Mouse (Mus musculus) neural tube, embryonic 11.5 days (tissue): ENCODE data around the gene Rasgef1b. TPM values are rescaled to one million over a fixed set of nuclear protein-coding genes. Genes with fewer than 3 reads are reported as not detected.

Source experiments
- ATAC-seq: fragments of 200-750 bp; cut with Nextera tagmentation; 2 replicates; pipeline ENCODE4 v1.8.0; 2017; ENCODE audit warnings: moderate number of reproducible peaks, mild to moderate bottlenecking, moderate TSS enrichment, moderate library complexity; ENCODE audit not compliant: insufficient read depth, low FRiP score, low TSS enrichment
- DNase-seq: peaks from one replicate; pipeline ENCODE4 v3.0.0-alpha.2; 2015; ENCODE audit warnings: low spot score
- H3K27ac ChIP-seq: fragments of 300-500 bp; sonication (generic); 2 replicates; pipeline ENCODE4 v1.5.1; 2014; ENCODE audit warnings: low read depth, mild to moderate bottlenecking, low read length
- H3K27me3 ChIP-seq: fragments of 300-500 bp; sonication (generic); 2 replicates; pipeline ENCODE4 v1.6.1; 2014; ENCODE audit warnings: mild to moderate bottlenecking, low read length, mixed read lengths; ENCODE audit not compliant: control insufficient read depth, insufficient read depth
- H3K36me3 ChIP-seq: fragments of 300-500 bp; sonication (generic); 2 replicates; pipeline ENCODE4 v1.6.1; 2014; ENCODE audit warnings: mild to moderate bottlenecking, low read length, moderate library complexity, mixed read lengths; ENCODE audit not compliant: control insufficient read depth, insufficient read depth
- H3K4me1 ChIP-seq: fragments of 300-500 bp; sonication (generic); 2 replicates; pipeline ENCODE4 v1.6.1; 2014; ENCODE audit warnings: low read length, mixed read lengths; ENCODE audit not compliant: control insufficient read depth, insufficient read depth
- H3K4me2 ChIP-seq: fragments of 300-500 bp; sonication (generic); 2 replicates; pipeline ENCODE4 v1.6.1; 2014; ENCODE audit warnings: low read depth, mild to moderate bottlenecking, moderate library complexity
- H3K4me3 ChIP-seq: fragments of 300-500 bp; sonication (generic); 2 replicates; pipeline ENCODE4 v1.5.1; 2014; ENCODE audit warnings: low read depth, low read length
- H3K9ac ChIP-seq: fragments of 300-500 bp; sonication (generic); 2 replicates; pipeline ENCODE4 v1.6.1; 2014; ENCODE audit warnings: mild to moderate bottlenecking, low read length
- H3K9me3 ChIP-seq: fragments of 300-500 bp; sonication (generic); 2 replicates; pipeline ENCODE4 v1.6.1; 2016; ENCODE audit warnings: low read length; ENCODE audit not compliant: control insufficient read depth
- WGBS: fragments of 180-500 bp; shearing (Covaris S2); extraction: QIAGEN DNeasy Blood & Tissue Kit; methylation state at CpG from one replicate; pipeline ENCODE4 v1.1.7; 2014; 5-methylcytosine and 5-hydroxymethylcytosine counted together
- polyA plus RNA-seq: library from polyadenylated mRNA; unstranded; fragments of >200 nt; fragmentation: Nextera tagmentation; extraction: Ambion mirVana; gene quantifications from 2 replicates; pipeline ENCODE4 v1.2.1, GENCODE M21; 2014

Gene Rasgef1b
- polyA plus RNA-seq, 1 experiment from 2014 or later, result 20.7 TPM

DNA sequence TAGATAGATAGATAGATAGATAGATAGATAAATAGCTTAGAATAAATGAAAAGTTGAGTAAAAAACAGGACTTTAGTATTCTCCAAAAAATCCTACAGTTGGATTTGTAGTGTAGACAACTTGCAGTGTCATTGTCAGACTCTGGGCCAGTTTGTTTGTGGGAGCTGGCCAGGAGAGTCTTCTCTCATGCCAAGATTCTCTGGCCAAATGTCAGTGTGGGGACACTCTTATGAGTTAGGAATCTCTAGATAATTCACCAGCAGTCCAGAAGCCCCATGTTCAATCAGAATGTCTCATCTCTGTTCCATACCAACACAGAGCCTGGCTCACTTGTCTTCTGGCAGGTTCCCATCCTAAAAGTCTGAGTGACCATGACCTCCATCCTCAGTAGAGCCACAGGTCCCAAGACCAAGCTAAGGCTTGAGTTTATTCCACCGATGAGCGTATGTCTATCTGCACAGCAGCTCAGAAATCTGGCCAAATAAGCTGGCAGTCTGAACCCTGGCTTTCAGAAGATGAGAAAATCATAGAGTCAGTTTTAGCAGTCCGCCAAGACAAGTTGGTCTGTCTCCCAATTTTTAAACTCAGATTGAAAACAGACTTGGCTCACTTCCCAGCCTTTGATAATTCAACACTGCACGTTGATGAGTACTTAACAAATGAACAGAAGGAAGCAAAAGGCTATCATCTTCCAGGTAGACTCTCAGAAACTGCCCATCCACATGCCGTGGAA, 143.5 kb downstream of the Rasgef1b start:
- WGBS, result 93% methylated on average over 5 of the region's 5 CpGs
- Histone ChIP-seq H3K4me3 (no peak overlapping the region), H3K4me2 (no peak overlapping the region), H3K4me1 (no peaks in the 10 kb centered on the region), H3K27ac (no peak overlapping the region), H3K9ac (no peak overlapping the region), H3K36me3 (no peaks in the 10 kb centered on the region), H3K9me3 (no peaks in the 10 kb centered on the region), H3K27me3 (no peaks in the 10 kb centered on the region)
- DNase-seq (no peak), ATAC-seq (no peak)

DNA sequence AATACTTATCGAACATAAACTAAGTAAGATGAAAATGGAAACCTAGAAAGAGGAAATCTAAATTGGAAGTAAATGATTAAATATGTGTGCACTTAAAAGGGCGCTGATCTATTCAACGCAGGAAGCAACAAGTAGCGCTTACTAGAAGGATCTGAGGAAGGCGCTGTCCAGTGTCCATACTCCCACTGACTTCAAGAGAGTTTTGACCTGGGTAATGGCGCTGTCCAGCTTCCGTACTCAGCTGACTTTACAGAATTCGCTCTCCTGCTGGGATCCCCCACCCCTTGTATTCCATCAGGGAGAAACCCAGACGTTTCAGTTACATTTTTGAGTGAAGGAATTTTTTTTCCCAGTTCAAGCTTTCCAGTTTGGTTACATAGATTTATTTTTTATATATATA, 144.6 kb downstream of the Rasgef1b start:
- DNase-seq, result no peak
- no peak for ATAC-seq
- Histone ChIP-seq H3K9me3 (no peaks in the 10 kb centered on the region), H3K27ac (no peak overlapping the region), H3K4me3 (no peak overlapping the region), H3K4me2 (no peak overlapping the region), H3K27me3 (no peaks in the 10 kb centered on the region), H3K9ac (no peak overlapping the region), H3K36me3 (no peaks in the 10 kb centered on the region), H3K4me1 (no peaks in the 10 kb centered on the region)
- 87% methylated on average over 9 of the region's 9 CpGs for WGBS

DNA sequence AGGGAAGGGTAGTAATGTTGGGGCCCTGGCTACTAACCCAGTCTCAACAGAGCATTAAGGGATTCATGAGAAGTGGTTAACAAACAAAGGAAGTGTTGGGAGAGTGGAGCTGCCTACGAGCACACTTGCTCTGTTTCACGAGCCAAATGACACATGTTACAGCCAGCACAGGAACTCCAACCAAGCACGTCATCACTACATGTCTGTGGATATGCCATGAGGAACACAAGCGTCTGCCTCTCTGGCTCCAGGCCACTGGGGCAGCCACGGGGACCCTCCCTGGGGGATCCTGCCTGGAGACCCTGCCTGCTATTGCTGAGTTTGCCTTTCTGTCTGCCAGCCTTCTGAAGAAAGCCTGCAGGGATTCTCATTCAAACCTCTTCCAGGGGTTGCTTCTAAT, 146.8 kb downstream of the Rasgef1b start:
- no peaks in the 10 kb centered on the region for H3K36me3 ChIP-seq
- WGBS, result 50% methylated on average over 5 of the region's 5 CpGs
- H3K27me3 ChIP-seq, result no peaks in the 10 kb centered on the region
- no peaks in the 10 kb centered on the region for H3K4me1 ChIP-seq
- H3K4me2 ChIP-seq, result no peak overlapping the region
- no peaks in the 10 kb centered on the region for H3K9me3 ChIP-seq
- ATAC-seq (no peak), DNase-seq (no peak)
- no peak overlapping the region for H3K4me3 ChIP-seq
- H3K27ac ChIP-seq, result no peak overlapping the region
- no peak overlapping the region for H3K9ac ChIP-seq

- Histone ChIP-seq H3K36me3 (no peaks in the 10 kb centered on the region), H3K27ac (no peak overlapping the region), H3K27me3 (no peaks in the 10 kb centered on the region), H3K9ac (no peak overlapping the region), H3K4me3 (no peak overlapping the region), H3K9me3 (no peaks in the 10 kb centered on the region), H3K4me2 (no peak overlapping the region), H3K4me1 (no peaks in the 10 kb centered on the region)
- 7% methylated on average over 4 of the region's 4 CpGs for WGBS
- ATAC-seq, result no peak
- DNase-seq, result peak; percentile 61
Observed at GRCm38 (mm10) chr5:99578692-99579091, 150.2 kb downstream of the Rasgef1b start.

DNA sequence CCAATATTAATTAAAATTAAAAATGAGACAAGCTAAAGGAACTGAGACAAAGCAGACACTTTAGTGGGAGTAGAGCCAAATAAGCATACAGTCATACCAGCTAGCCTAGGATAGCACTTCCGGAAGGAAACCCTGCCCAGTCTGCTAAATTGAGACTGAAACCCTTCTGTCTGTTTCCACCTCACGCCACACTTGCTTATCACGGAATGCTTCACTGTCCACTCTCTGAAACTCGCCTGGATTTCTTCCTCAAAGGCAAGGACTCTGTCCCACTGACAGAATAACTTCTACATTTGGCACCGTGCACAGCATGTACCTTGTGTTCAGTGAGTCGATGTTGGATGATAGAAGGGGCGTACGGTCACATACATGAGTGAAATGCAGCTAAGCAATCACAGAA, 153.0 kb downstream of the Rasgef1b start:
- WGBS, result 91% methylated on average over 8 of the region's 8 CpGs
- Histone ChIP-seq H3K9ac (no peak overlapping the region), H3K9me3 (no peaks in the 10 kb centered on the region), H3K36me3 (no peaks in the 10 kb centered on the region), H3K27me3 (no peaks in the 10 kb centered on the region), H3K4me2 (no peak overlapping the region), H3K27ac (no peak overlapping the region), H3K4me1 (no peaks in the 10 kb centered on the region), H3K4me3 (no peak overlapping the region)
- DNase-seq (no peak), ATAC-seq (no peak)

DNA sequence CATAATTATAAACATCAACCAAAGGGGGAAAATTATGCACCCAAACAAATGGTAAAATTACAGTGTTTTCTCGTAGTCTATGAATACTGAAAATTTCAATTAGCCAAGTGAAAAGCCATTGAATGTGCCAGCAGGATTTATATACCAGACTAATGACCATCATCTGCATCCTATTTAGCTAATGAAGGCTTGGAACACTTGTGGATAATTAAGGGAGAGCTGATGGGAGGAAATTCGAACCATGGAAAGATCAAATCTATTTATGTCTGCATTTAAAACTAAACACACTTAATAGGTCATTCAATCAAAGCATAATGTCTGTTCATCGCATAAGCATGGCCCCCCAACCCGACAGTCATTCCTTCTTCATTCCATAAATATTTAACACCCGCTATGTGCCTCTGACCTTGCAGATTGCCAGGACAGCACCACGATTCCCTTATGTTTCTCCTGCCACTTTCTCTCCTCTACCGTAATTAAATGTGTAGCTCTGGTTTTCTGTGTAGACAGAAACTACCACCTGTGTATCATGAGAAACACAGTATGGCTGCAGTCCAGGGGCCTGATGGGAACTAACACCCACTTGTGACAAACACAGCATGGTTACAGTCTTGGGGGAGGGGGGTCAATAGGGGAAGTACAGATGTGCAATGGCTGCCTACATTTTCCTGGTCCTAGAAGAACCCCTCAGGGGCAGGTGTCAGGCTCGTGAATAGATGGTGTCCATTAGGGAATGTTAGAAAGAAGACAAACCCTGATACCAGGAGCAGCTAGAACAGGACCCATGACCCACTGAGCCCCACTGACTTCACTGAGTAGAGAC, 164.2 kb downstream of the Rasgef1b start:
- 70% methylated on average over 8 of the region's 8 CpGs for WGBS

DNA sequence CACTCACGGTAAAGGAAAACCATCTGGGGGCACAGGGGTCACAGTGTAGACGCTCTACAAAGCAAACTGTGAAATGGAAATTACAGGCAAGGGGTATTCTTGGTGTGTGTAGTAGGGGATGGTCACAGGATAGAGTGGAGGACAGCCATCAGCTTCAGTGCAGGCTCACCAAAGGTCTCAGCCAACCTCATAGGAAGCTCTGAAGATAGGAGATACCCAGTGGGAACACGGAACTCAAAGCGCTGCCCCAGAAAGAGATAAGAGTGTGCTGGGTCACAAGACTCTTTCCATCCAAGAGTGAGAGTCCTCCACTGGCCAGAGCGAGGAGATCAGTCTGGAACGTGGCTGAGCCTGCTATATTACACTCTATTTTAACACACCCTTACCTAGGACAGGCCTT, 166.8 kb downstream of the Rasgef1b start:
- no peaks in the 10 kb centered on the region for H3K9me3 ChIP-seq
- H3K27ac ChIP-seq, result no peak overlapping the region
- H3K4me3 ChIP-seq, result no peak overlapping the region
- no peak overlapping the region for H3K9ac ChIP-seq
- no peak for ATAC-seq
- no peaks in the 10 kb centered on the region for H3K36me3 ChIP-seq
- no peak for DNase-seq
- H3K4me1 ChIP-seq, result 0 out of 2 replicates have a peak, but pooled peaks cover 3% of the 10 kb centered on the region
- 68% methylated on average over 6 of the region's 6 CpGs for WGBS
- no peak overlapping the region for H3K4me2 ChIP-seq
- H3K27me3 ChIP-seq, result no peaks in the 10 kb centered on the region

More for the DNA sequence above, 164.2 kb downstream of the Rasgef1b start:
- no peaks in the 10 kb centered on the region for H3K4me1 ChIP-seq
- no peak for ATAC-seq
- H3K9ac ChIP-seq, result no peak overlapping the region
- H3K36me3 ChIP-seq, result no peaks in the 10 kb centered on the region
- no peak overlapping the region for H3K27ac ChIP-seq
- no peak for DNase-seq
- no peak overlapping the region for H3K4me3 ChIP-seq
- H3K9me3 ChIP-seq, result no peaks in the 10 kb centered on the region
- no peaks in the 10 kb centered on the region for H3K27me3 ChIP-seq
- H3K4me2 ChIP-seq, result no peak overlapping the region

DNA sequence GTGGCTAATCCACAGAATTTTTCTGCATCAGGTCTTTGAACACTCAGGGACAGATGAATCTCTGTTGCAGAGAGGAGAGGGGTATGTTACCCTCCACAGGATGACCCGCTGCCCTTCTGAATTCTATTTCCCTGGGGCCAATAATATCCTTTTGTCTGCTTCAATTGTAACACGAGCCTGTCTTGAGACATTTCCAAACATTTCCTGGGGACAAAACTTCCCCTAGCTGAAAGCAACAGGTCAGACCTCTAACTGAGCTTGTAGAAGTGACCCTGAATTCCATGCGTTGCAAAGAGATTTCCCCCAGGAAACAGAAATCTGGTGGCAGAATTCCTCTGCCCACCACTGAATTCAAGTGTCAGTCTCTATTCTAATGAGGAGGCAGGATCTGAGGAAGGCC, 169.1 kb downstream of the Rasgef1b start:
- H3K27me3 ChIP-seq, result no peaks in the 10 kb centered on the region
- ATAC-seq, result no peak
- 7% methylated on average over 3 of the region's 3 CpGs for WGBS

DNA sequence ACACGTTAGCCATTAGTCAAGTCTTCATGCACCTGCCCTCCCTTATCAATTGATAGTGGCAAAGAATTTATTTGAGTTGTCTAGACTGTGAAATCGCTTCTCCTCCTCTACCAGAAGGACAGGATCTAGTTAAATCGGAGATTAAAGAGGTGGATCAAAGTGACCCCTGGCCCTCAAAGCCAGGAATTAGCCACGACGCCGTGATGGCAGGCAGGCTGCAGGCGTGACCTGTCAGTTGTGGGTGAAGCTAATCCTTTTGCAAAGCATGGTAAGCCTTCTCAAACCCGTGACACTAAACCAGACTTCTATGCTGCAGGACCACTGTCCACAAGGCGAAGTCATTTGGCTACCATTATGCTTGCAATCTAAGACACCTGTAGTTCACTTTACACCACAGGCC, 170.6 kb downstream of the Rasgef1b start:
- no peaks in the 10 kb centered on the region for H3K27me3 ChIP-seq
- ATAC-seq (no peak), DNase-seq (no peak)
- H3K9ac ChIP-seq, result no peak overlapping the region
- no peaks in the 10 kb centered on the region for H3K9me3 ChIP-seq
- 71% methylated on average over 9 of the region's 9 CpGs for WGBS
- H3K4me2 ChIP-seq, result no peak overlapping the region
- no peak overlapping the region for H3K27ac ChIP-seq
- H3K36me3 ChIP-seq, result no peaks in the 10 kb centered on the region
- 0 out of 2 replicates have a peak, but pooled peaks cover 3% of the 10 kb centered on the region for H3K4me1 ChIP-seq
- no peak overlapping the region for H3K4me3 ChIP-seq

More for the DNA sequence above, 169.1 kb downstream of the Rasgef1b start:
- no peak for DNase-seq
- Histone ChIP-seq H3K4me3 (no peak overlapping the region), H3K36me3 (no peaks in the 10 kb centered on the region), H3K9ac (no peak overlapping the region), H3K4me2 (no peak overlapping the region), H3K4me1 (0 out of 2 replicates have a peak, but pooled peaks cover 3% of the 10 kb centered on the region), H3K9me3 (no peaks in the 10 kb centered on the region), H3K27ac (no peak overlapping the region)
